Mouse (Mus musculus): ENCODE data around the gene Rhot2. TPM values are rescaled to one million over a fixed set of nuclear protein-coding genes. Genes with fewer than 3 reads are reported as not detected.

Rhot2 gene
- polyA plus RNA-seq, 1 experiment, result 121 TPM

- DNase-seq, result peak in 1 of 2 experiments; percentile 34
- TF ChIP-seq CTCF (IDR thresholded peaks at IDR 0.05; ENCODE audit: borderline replicate concordance, insufficient read depth, low read depth, low read length) (no peak), POLR2A (IDR thresholded peaks at IDR 0.05; ENCODE audit: borderline replicate concordance, insufficient read depth, low read length) (0 out of 2 replicates have a peak, but pooled peaks have one; percentile 12)
- WGBS, result 82% methylated on average over 32 of the region's 32 CpGs
- Histone ChIP-seq H3K4me3 (replicated peaks; ENCODE audit: insufficient read depth, low read depth, low read length) (no peak overlapping the region), H3K27me3 (ENCODE audit: control insufficient read depth, insufficient read depth, low read length) (no peaks in the 10 kb centered on the region), H3K27ac (ENCODE audit: insufficient read depth, low read length) (no peak overlapping the region), H3K4me1 (ENCODE audit: control insufficient read depth, insufficient read depth, low read length) (peaks cover 28% of the 10 kb centered on the region)
Observed at GRCm38 (mm10) chr17:25877741-25878610, 33.3 kb upstream of the Rhot2 start.

- Histone ChIP-seq H3K27me3 (ENCODE audit: control insufficient read depth, insufficient read depth, low read length) (no peaks in the 10 kb centered on the region), H3K4me3 (replicated peaks; ENCODE audit: insufficient read depth, low read depth, low read length) (no peak overlapping the region), H3K4me1 (ENCODE audit: control insufficient read depth, insufficient read depth, low read length) (peaks cover 28% of the 10 kb centered on the region), H3K27ac (ENCODE audit: insufficient read depth, low read length) (no peak overlapping the region)
- TF ChIP-seq POLR2A (IDR thresholded peaks at IDR 0.05; ENCODE audit: borderline replicate concordance, insufficient read depth, low read length) (no peak), CTCF (IDR thresholded peaks at IDR 0.05; ENCODE audit: borderline replicate concordance, insufficient read depth, low read depth, low read length) (no peak)
- 86% methylated on average over 3 of the region's 3 CpGs for WGBS
- DNase-seq, result no peak
Observed at GRCm38 (mm10) chr17:25877025-25877424, 32.4 kb upstream of the Rhot2 start.

GRCm38 (mm10) chr17:25876347-25876915, 31.8 kb upstream of the Rhot2 start:
- no peaks in the 10 kb centered on the region for H3K27me3 ChIP-seq (ENCODE audit: control insufficient read depth, insufficient read depth, low read length)
- 43% methylated on average over 10 of the region's 10 CpGs for WGBS
- TF ChIP-seq POLR2A (IDR thresholded peaks at IDR 0.05; ENCODE audit: borderline replicate concordance, insufficient read depth, low read length) (no peak), CTCF (IDR thresholded peaks at IDR 0.05; ENCODE audit: borderline replicate concordance, insufficient read depth, low read depth, low read length) (no peak)
- H3K27ac ChIP-seq (ENCODE audit: insufficient read depth, low read length), result no peak overlapping the region
- H3K4me3 ChIP-seq (replicated peaks; ENCODE audit: insufficient read depth, low read depth, low read length), result peak overlapping the region; percentile 96
- no peak for DNase-seq
- peaks cover 28% of the 10 kb centered on the region for H3K4me1 ChIP-seq (ENCODE audit: control insufficient read depth, insufficient read depth, low read length)

GRCm38 (mm10) chr17:25875171-25876136, 30.8 kb upstream of the Rhot2 start:
- Histone ChIP-seq H3K27ac (ENCODE audit: insufficient read depth, low read length) (peak overlapping the region; percentile 74), H3K4me1 (ENCODE audit: control insufficient read depth, insufficient read depth, low read length) (peaks cover 21% of the 10 kb centered on the region), H3K4me3 (replicated peaks; ENCODE audit: insufficient read depth, low read depth, low read length) (peak overlapping the region; percentile 96), H3K27me3 (ENCODE audit: control insufficient read depth, insufficient read depth, low read length) (no peaks in the 10 kb centered on the region)
- WGBS, result under 1% methylated on average over 59 of the region's 59 CpGs
- no peak for TF ChIP-seq CTCF (IDR thresholded peaks at IDR 0.05; ENCODE audit: borderline replicate concordance, insufficient read depth, low read depth, low read length)
- TF ChIP-seq POLR2A (IDR thresholded peaks at IDR 0.05; ENCODE audit: borderline replicate concordance, insufficient read depth, low read length), result peak; percentile 99
- DNase-seq, result peak; percentile 92 to 93

- Histone ChIP-seq H3K4me3 (replicated peaks; ENCODE audit: insufficient read depth, low read depth, low read length) (peak within 1 kb of the TSS; percentile 96), H3K4me1 (ENCODE audit: control insufficient read depth, insufficient read depth, low read length) (peaks cover 13% of the 10 kb centered on the region), H3K27ac (ENCODE audit: insufficient read depth, low read length) (peak within 1 kb of the TSS; percentile 74), H3K27me3 (ENCODE audit: control insufficient read depth, insufficient read depth, low read length) (no peaks in the 10 kb centered on the region)
- peak; percentile 87 to 97 for DNase-seq
- under 1% methylated on average over 25 of the region's 25 CpGs for WGBS
- no peak for TF ChIP-seq POLR2A (IDR thresholded peaks at IDR 0.05; ENCODE audit: borderline replicate concordance, insufficient read depth, low read length)
- TF ChIP-seq CTCF (IDR thresholded peaks at IDR 0.05; ENCODE audit: borderline replicate concordance, insufficient read depth, low read depth, low read length), result 0 out of 2 replicates have a peak, but pooled peaks have one; percentile 7
Observed at GRCm38 (mm10) chr17:25874721-25875170, 30.1 kb upstream of the Rhot2 start, which contains the start of gene Mettl26. TSS of gene Mettl26 (plus strand) at chr17:25875074.

GRCm38 (mm10) chr17:25874148-25874720, 29.6 kb upstream of the Rhot2 start:
- TF ChIP-seq POLR2A (IDR thresholded peaks at IDR 0.05; ENCODE audit: borderline replicate concordance, insufficient read depth, low read length) (no peak), CTCF (IDR thresholded peaks at IDR 0.05; ENCODE audit: borderline replicate concordance, insufficient read depth, low read depth, low read length) (no peak)
- Histone ChIP-seq H3K27ac (ENCODE audit: insufficient read depth, low read length) (peak overlapping the region; percentile 67), H3K4me1 (ENCODE audit: control insufficient read depth, insufficient read depth, low read length) (peaks cover 12% of the 10 kb centered on the region), H3K4me3 (replicated peaks; ENCODE audit: insufficient read depth, low read depth, low read length) (peak overlapping the region; percentile 96), H3K27me3 (ENCODE audit: control insufficient read depth, insufficient read depth, low read length) (no peaks in the 10 kb centered on the region)
- no peak for DNase-seq
- WGBS, result 10% methylated on average over 14 of the region's 14 CpGs
